Mouse (Mus musculus) megakaryocyte, embryonic 14.5 days (primary cell): ENCODE data around the gene Gm10340. TPM values are rescaled to one million over a fixed set of nuclear protein-coding genes. Genes with fewer than 3 reads are reported as not detected.
"Not testable (repeated sequence)": the region's sequence is repeated elsewhere in the genome, so short reads cannot be mapped to it uniquely, and the experiment has no call there.

Experiments
- H3K27me3 ChIP-seq: replicated peaks from 2 replicates; pipeline ENCODE3; 2012; ENCODE audit warnings: inconsistent platforms
- H3K36me3 ChIP-seq: replicated peaks from 2 replicates; pipeline ENCODE3; 2012; ENCODE audit warnings: low read length, inconsistent platforms, mixed read lengths
- H3K4me1 ChIP-seq: 2 replicates; pipeline ENCODE4 v1.6.1; 2012; ENCODE audit warnings: inconsistent platforms
- H3K4me3 ChIP-seq: replicated peaks from 2 replicates; pipeline ENCODE3; 2012; ENCODE audit warnings: moderate library complexity, mild to moderate bottlenecking, inconsistent platforms
- H3K9me3 ChIP-seq: 2 replicates; pipeline ENCODE4 v1.6.1; 2012; ENCODE audit warnings: inconsistent platforms
- polyA plus RNA-seq: library from polyadenylated mRNA; stranded (reverse); fragments of >175 nt; gene quantifications from 2 replicates; pipeline ENCODE4 v1.2.3, GENCODE M21; 2012; ENCODE audit warnings: low replicate concordance; ENCODE audit not compliant: insufficient read depth

Gene Gm10340
- not detected in 2 replicates for polyA plus RNA-seq

- H3K4me1 ChIP-seq, H3K9me3 ChIP-seq, H3K27me3 ChIP-seq, H3K36me3 ChIP-seq, H3K4me3 ChIP-seq: not testable (repeated sequence)
Observed at GRCm38 (mm10) chr14:3133697-3134096, at the start of gene Gm10340. TSS of gene Gm10340 (plus strand) at chr14:3133997.

- not testable (repeated sequence) for H3K27me3 ChIP-seq, H3K9me3 ChIP-seq, H3K36me3 ChIP-seq
Observed at GRCm38 (mm10) chr14:3116051-3116450, 17.7 kb upstream of the Gm10340 start.

GRCm38 (mm10) chr14:3187955-3188354 lies 54.2 kb downstream of the Gm10340 start, which contains the start of gene Gm5795:
TSS of gene Gm5795 (plus strand) at chr14:3188255.
- not testable (repeated sequence) for H3K4me1 ChIP-seq, H3K27me3 ChIP-seq, H3K4me3 ChIP-seq, H3K9me3 ChIP-seq, H3K36me3 ChIP-seq

More at GRCm38 (mm10) chr14:3116051-3116450, 17.7 kb upstream of the Gm10340 start:
- not testable (repeated sequence) for H3K4me1 ChIP-seq, H3K4me3 ChIP-seq

Other genes with a start within 250 kb of the Gm10340 start
- gene Gm2888, start 104.0 kb upstream of the Gm10340 start, polyA plus RNA-seq: not detected in 2 replicates
- gene Gm2897, start 84.7 kb upstream of the Gm10340 start, polyA plus RNA-seq: not detected in 2 replicates
- gene Gm5795, start 54.3 kb downstream of the Gm10340 start, polyA plus RNA-seq: 0.06 TPM in 1 of 2 replicates, not detected in the other
- gene D830030K20Rik, start 74.5 kb downstream of the Gm10340 start, polyA plus RNA-seq: 0.41 TPM in 1 of 2 replicates, not detected in the other
- gene Gm2956, start 198.6 kb downstream of the Gm10340 start, polyA plus RNA-seq: not detected in 2 replicates